Mouse (Mus musculus) naive thymus-derived CD4-positive, alpha-beta T cell, adult 2 months (primary cell): ENCODE data around the gene Hoxb1.

Experiments
- DNase-seq: peaks from one replicate; pipeline ENCODE4 v3.0.0-alpha.2; 2011; ENCODE audit warnings: low read depth

Hoxb1 gene

DNA sequence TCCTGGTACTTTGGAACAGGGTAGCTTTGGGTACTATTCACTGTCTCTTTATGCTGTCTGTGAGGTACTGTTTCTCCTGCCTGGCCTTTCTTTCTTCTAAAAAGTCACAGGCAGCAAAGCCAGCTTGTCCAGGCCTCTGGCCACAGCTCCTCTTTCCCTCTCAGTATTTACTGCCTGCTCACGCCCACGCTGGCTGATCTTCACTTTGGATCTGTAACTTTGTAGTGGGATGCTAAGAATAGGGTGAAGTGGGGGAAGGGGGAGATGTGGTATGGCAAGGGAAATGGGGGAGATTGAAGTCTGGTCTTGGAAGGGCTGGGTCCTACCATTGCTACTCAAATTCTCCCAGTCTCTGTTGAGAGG, 31.6 kb upstream of the Hoxb1 start:
- no peak for DNase-seq

DNA sequence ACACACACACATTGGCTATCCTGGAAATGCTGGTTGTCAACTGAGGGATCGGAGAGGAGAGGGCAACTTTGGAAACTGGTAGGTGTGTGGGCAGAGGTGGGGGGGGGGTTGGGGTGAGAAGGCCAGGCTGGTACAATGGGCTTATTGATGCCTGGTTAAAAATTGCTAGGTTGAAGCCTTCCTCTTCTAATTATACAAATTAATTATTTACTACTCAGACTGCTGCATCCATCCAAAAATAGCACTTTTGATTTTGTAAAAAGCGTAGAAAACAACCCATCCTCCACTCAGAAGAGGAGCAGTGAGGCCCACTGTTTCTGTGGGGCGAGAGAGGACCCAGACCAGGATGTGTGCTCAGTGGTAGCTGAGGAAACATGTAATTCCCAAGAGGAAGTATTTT, 30.6 kb upstream of the Hoxb1 start:
- no peak for DNase-seq

DNA sequence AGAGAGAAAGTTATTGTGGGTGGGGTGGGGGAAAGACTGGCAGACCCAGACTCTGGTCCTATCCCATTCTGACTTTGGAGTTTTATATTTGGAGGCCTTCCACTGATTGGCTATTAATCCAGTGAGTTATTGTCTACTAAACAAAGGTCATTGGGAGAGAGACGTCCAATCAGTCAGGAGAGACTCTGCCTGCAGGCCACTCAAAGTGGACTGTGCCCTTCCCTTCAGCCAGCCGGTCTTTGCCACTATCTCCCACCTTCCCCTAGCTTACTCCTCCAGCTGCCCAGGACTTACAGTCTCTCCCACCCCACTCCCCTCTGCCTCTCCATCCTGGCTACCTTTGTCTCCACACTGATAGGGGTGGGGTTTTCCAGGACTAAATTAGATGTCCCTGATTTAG, 29.0 kb upstream of the Hoxb1 start:
- no peak for DNase-seq

DNA sequence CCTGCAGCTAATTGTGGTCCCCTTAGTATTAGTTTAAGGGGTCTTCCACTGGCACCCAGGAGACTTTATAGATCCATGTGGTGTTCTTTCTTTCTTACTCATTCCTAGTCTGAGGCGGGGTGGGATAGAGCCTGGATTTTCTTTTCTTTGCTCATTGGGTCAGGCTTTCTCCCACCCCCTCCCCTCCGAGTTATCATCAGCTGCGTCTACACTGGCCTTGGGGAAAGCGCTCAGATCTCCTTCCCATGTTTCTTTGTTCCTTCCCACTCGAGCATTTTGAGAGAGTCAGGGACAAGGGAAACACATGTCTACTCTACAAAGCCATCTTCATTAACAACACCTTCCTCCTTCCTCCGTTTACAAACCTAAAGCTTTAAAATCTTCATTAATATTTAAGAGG, 28.5 kb upstream of the Hoxb1 start:
- no peak for DNase-seq

DNA sequence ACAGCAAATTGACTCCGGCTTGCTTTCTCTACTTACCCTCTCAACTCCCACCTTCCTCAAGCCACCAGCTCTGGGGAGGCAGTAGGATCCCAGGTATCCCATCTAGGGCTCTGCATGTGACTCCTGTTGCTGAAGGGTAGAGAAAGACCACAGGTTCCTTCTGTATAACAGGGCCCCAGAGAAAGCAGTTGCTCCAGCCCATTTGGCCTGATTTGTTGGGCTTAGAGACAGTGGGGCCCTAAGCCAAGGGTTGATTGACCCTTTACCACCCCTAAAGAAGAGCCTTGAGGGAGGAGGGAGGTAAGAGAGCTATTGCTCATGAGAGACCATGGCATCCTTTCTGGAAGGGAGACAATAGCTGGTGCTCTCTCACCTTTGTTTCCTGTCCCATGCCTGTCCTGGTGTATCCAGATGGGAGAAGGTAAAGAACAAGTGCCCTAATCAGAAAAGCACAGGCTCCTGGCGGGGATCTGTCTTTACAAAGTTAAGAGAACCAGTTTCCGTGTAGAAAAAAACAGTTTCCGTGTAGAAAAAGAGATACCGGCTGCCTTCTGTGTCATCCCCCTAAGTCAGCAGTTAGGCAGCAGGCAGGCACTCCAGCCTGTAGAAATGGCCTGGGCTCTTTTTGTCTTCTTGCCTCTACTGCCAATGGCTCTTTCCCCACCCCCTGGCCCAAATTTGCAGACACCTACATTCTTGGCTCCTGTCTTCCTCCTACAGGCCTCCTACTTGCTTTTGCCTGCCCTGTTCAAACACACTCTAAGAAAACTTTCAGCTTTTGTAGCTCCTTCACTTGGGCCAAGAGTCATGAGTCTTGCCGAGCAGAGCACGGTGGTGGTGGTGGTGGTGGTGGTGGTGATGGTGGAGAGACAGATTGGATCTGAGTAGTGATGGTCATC, 26.3 kb upstream of the Hoxb1 start:
- DNase-seq: no peak

DNA sequence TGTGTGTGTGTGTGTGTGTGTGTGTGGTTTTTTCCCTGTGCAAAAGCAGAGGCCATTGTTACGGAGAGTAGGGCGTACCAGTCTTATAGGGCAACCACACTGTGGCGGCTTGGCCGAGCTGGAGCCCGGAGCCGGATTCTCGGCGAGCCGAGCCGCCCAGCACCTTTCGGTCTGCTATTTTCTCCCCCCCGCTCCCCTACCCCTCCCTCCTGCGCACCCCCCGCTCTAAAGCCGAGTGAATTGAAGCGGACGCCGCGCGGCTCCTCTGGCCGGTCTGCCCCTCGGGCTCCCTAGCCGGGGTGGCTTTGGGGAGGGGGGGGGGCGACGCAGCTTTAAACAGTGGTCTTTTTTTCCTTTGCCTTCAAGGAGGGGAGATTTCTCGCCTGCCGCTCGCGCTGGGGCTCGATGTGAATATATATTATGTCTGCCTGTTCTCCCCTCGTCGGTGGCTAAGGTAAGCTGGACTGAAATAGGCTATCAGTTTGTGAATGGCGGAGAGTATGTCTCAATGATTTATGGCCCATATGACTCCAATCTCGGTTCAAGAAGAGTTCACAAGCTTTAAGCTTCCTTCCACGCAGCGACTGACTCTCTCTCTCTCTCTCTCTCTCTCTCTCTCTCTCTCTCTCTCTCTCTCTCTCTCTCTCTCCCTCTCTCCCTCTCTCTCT, 24.7 kb upstream of the Hoxb1 start:
- DNase-seq: no peak

DNA sequence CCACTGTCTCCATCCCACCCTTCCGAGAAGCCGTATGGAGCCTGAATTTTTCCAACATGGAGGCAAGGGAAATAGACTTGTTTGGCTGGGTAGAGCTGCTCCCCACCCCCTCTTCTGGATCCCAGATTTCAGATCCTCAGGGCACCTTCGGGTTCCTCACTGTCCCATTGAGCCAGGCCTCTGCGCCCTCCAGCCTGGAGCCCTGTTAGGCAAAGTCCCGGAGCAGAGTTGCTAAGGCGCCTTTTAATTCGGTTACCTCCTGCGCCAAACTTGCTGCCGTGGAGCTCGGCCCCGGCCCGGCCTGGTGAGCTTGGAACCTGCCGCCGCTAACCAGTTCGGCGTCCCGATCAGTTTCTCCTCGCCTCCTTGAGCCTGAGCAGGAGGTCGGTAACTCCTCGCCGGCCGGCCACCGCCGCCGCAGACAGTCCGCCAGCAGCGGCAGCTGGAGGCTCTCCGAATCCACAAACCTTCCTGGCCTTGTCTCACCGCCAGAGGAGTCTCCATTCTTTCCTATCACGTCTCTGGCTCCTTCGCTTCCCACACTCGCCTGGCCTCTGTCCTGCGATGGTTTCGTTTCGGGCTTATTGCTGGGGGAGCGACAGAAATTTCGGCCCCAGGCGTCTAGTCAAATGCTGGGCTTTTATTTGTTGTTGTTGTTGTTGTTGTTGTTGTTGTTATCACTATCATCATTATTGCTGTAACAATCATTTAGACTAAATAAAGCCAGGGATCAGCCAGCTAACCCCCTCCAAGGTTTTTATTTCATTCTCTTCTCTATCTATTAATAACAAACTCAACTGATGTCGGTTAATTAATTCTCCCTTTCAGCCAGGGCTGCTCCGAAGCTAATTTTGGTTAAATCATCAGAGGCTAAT, 23.6 kb upstream of the Hoxb1 start:
- no peak for DNase-seq

DNA sequence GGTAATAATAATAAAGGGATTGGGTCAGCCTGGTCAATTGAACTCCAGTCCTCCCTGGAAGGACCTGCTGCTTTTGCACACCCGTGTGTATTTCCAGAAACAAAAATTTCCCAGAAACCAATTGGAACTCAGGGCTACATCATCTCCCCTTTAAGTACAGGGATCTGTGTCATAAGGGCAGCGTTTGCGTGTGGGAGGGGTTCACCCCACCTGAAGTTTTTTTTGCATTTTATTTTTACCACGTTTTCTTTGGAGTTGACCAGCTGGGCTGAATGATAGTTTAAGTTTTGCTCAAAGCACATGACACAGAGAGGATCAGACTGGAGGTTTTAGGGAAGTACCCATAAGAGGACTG, 23.0 kb upstream of the Hoxb1 start:
- no peak for DNase-seq

DNA sequence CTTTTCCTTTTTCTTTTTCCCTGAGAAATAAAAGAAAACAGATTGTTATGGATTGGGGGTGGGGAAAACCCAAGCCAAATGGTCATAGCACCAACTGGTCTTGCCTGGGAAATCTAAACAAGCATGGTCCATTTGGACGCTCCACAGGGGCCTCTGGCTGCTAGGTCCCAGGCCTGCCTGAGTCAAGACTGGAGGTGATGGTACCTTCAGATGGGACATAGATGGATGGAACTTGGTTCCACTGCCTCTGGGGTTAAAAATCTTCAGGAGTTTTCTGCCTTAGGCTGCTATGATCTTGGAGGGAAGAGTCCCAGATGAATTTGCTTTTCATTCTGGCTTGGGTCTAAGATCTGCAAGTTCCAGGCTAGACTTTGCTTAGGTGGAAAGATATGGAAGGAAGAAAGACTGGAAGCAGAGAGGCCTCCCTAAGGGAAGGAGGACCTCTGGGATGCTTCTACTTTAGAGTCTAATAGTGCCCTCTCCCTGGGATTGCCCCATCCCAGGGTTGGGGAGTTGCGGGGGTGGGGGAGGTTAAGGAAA, 22.3 kb upstream of the Hoxb1 start:
- no peak for DNase-seq

DNA sequence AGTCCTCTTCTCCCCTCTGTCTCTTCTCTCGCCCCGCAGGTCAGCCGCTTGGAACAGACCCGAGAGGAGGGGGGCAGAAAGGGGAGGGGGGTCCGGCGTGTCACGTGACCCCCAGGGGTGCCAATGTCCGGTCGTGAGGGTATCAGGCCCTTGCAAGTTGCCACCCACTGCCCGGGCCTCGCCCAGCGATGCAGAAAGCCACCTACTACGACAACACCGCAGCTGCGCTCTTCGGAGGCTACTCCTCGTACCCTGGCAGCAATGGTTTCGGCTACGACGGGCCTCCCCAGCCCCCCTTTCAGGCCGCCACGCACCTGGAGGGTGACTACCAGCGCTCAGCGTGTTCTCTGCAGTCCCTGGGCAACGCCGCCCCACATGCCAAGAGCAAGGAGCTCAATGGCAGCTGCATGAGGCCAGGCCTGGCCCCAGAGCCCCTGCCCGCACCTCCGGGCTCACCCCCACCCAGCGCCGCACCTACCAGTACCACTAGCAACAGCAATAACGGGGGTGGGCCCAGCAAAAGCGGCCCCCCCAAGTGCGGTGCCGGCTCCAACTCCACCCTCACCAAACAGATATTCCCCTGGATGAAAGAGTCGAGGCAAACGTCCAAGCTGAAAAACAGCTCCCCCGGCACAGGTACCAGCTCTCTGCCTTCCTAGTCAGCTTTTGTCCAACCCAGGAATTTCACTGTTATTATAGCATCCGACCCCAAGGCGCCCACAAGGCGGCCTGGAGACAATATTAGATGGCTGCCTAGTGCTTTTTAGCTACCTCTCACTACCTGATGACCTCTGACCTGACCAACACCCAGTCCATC, 21.3 kb upstream of the Hoxb1 start:
- no peak for DNase-seq

DNA sequence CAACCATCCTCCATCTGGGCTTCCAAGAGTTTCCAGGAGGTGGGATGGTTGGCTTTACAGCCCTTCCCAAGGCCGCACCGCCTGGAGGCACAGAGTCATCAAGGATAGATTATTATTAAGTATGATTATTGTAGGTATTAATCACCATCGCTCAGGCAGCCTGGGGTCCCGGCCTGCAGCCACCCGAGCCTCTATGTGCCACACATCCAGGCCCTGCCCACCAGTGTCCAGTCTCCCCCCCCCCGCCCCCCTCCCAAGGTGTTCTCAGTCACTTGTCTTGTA, 20.7 kb upstream of the Hoxb1 start:
- no peak for DNase-seq

DNA sequence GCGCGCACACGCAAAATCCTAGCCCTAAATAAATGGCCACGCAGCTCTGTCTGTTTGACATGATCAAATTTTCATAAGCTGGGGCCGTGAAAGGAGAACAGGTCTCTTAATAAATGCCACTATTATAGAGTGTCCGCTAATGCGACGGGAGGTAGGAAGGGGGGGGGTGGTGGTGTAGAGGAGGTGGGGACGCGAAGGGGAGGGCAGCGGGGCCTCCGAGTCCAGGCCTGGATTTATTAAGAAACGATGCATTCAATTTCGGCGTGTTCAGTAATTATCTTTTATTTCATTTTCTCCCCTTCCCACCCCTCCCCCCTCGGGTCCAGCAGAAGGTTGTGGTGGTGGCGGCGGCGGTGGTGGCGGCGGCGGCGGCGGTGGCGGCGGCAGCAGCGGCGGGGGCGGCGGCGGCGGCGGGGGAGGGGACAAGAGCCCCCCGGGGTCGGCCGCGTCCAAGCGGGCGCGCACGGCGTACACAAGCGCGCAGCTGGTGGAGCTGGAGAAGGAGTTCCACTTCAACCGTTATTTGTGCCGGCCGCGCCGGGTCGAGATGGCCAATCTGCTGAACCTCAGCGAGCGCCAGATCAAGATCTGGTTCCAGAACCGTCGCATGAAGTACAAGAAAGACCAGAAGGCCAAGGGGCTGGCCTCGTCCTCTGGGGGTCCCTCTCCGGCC, 20.2 kb upstream of the Hoxb1 start:
- no peak for DNase-seq

DNA sequence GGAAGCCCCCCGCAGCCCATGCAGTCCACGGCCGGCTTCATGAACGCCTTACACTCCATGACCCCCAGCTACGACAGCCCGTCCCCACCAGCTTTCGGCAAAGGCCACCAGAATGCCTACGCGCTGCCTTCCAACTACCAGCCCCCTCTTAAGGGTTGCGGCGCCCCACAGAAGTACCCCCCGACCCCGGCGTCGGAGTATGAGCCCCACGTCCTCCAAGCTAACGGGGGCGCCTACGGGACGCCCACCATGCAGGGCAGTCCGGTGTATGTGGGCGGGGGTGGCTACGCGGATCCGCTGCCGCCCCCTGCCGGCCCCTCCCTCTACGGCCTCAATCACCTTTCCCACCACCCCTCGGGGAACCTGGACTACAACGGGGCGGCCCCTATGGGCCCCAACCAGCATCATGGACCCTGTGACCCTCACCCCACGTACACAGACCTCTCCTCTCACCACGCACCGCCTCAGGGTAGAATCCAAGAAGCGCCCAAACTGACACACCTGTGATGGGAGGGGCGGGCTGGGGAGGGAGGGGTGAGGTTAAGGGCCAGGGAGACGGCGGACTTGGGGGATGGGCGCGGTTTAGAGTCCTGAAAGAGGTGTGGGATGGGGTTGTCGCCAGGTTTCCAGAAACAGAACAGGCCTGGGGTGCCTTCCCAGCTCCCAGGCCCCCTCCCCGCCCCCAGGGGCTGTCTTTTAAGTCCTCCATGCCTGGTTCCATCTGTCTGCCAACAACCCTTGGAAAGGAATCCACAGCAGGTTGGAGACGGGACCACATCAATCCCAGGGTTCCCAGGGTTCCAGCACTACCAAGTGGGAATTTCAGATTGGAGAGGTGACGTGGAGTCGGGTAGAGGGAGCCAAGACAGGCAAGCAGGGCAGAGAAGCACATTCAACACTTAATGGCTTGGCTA, 19.4 kb upstream of the Hoxb1 start:
- DNase-seq: no peak

DNA sequence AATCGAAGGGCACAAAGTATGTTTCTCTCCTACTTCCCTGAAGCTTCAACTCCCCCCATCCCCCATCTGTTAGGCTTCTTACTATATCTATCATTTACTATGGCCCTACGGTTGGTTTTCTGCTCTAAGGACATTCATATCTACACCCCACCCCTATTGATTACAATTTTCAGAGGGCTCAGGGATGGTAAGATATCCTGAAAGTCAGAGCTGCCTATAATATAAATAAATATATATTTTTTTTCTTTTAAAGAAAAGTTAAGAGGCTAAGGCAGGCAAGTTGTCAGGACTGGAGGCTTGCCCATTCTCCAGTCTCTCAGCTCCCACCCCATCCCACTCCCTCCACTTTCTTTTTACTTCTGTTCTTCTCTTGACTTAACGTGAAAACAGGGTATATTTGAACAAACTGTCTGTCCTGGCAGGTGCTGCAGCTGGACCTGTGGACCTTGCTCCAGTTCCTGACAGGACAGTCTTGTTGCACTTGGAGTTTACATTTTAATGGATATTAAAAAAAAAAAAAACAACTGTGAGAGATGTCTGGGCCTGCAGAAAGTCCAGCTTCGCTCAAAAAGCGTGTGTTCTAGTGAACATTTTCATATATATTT, 18.5 kb upstream of the Hoxb1 start:
- DNase-seq: no peak

DNA sequence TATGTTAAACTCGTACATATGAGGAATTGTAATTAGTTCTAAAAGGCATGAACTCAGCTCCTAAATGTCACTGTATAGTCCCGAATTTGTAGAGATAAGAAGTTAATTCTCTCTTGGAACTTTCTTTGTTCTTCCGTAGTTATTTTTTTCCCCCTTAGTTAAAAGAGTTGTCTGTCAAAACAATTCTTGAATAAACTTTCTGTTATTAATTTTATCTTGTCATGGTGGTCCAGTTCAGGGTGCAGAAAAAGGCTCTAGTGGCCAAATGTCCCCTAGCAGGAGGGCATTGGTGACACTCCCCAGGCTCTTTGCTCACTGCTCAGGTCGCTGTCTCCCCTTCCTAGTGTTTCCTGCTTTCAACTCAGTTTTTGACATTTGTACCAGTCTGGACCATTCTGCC, 17.8 kb upstream of the Hoxb1 start:
- no peak for DNase-seq

DNA sequence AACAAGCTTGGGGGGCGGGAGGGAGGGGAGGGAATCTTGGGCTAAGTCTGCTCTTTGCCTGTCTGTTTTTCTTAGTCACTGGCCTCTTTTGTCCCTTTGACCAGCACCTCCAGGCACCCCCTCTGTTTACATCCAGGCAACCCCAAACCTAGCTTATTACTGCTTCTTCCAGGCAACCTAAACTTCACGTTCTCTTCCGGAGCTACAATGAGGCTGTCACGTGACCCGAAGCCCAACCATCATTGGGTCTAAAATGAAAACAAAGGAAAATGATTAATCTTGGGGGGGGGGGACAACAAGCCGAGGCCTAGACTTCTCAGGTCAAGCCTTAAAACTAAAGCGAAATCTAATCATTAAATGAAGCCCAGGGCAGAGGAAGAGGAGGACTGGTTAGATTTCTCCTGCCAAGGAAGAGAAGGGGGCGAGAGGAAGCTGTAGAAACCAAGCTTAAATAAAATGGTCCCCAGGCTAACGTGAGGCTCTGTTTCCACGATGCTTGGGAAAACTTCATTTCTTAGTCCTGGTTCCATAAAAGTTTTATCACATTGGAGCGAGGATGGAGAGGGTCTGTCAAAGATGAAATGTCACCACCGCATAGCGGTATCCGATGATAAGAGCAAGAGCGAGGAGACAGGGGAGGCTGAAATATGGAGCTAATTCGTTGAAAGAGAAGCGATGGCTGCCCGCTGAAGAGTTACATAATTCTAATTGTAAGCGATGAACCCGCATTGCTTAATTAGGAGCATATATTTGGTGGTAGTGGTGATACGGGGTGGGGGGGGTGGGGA, 17.2 kb upstream of the Hoxb1 start:
- DNase-seq: no peak

DNA sequence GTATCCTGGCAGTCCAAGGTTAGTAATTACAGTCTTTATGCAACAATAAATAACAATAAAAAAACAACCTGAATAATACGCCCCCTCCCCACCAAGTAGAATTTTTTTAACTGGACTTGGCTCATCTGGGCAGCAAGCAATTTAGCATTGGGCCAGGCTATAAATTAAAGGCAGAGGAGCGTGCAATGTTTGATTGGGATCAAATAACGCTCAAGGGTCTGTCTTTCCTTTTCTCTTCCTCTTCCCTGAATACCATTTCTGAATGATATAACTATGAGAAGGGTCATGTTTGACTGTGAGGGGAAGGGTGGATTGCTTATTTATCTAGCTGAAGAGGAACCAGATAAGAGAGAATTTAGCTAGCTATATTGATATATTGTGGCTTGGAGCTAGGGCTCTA, 16.6 kb upstream of the Hoxb1 start:
- DNase-seq: no peak

DNA sequence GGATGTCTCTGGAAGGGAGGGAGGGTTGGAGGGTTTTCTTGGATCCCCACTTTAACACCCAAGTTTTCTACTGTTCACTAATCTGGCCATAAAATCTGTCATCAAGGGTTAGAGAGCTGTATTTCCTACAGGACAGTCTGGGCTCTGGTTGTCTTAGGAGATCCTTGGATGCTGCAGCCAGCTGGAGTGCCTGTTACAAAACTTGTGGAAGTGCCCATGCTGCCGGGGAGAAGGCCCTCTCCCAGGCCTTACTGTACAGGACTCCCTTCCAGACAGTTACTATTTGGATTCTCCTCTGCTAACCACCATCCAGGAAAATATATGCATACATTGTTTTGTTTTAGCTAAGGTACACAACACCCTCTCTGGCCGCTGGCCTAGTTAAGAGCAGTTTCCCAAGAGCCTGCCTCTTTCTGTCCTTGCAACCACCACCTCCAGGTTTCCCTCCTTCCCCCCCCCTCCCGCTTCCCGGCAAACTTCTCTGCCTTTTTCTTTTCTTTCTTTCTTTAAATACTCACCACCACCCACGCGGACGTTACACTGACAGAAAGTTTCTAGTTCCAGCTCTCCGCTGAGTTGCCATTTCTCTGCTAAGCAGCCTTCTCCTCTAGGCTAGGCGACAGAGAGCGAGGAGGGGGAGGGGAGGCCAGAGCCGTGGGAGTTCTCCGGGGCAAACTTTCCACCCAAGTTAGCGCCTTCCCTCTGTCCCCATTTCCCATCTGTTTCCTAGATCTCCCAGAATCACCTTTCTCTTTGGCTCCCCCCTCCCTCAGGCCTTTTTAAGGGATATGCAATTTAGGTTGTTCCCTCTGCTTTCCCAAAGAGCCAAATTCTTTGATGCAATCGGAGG, 15.8 kb upstream of the Hoxb1 start:
- DNase-seq: no peak
